Mouse (Mus musculus): ENCODE data around the gene Mvd. TPM values are rescaled to one million over a fixed set of nuclear protein-coding genes. Genes with fewer than 3 reads are reported as not detected.

The Mvd gene
- polyA plus RNA-seq, 1 experiment from 2014 or later: 48.2 TPM

GRCm38 (mm10) chr8:122415554-122415953, 27.7 kb downstream of the Mvd start:
- no peak overlapping the region for H3K4me2 ChIP-seq
- H3K9ac ChIP-seq: no peak overlapping the region
- H3K27ac ChIP-seq: no peak overlapping the region
- no peaks in the 10 kb centered on the region for H3K9me3 ChIP-seq
- no peaks in the 10 kb centered on the region for H3K4me1 ChIP-seq (replicated peaks)
- WGBS: 95% methylated on average over 6 of the region's 6 CpGs
- H3K27me3 ChIP-seq: no peaks in the 10 kb centered on the region
- H3K4me3 ChIP-seq: no peak overlapping the region
- H3K36me3 ChIP-seq: peaks cover 90% of the 10 kb centered on the region
- ATAC-seq (ENCODE audit: low FRiP score): no peak

GRCm38 (mm10) chr8:122414311-122414710, 28.9 kb downstream of the Mvd start:
- Histone ChIP-seq H3K4me2 (no peak overlapping the region), H3K9ac (no peak overlapping the region), H3K9me3 (no peaks in the 10 kb centered on the region), H3K4me1 (replicated peaks) (no peaks in the 10 kb centered on the region), H3K27me3 (no peaks in the 10 kb centered on the region), H3K27ac (no peak overlapping the region), H3K36me3 (peaks cover 97% of the 10 kb centered on the region), H3K4me3 (no peak overlapping the region)
- WGBS: 85% methylated on average over 9 of the region's 9 CpGs
- ATAC-seq (ENCODE audit: low FRiP score): no peak

- no peak overlapping the region for H3K27ac ChIP-seq
- ATAC-seq (ENCODE audit: low FRiP score): no peak
- no peak overlapping the region for H3K4me3 ChIP-seq
- 94% methylated on average over 7 of the region's 7 CpGs for WGBS
- H3K4me1 ChIP-seq (replicated peaks): no peaks in the 10 kb centered on the region
- no peaks in the 10 kb centered on the region for H3K9me3 ChIP-seq
- no peaks in the 10 kb centered on the region for H3K27me3 ChIP-seq
- no peak overlapping the region for H3K9ac ChIP-seq
- peaks cover 99% of the 10 kb centered on the region for H3K36me3 ChIP-seq
- no peak overlapping the region for H3K4me2 ChIP-seq
Measured at GRCm38 (mm10) chr8:122407678-122408077, 35.5 kb downstream of the Mvd start.

GRCm38 (mm10) chr8:122405146-122405805, 37.9 kb downstream of the Mvd start:
- Histone ChIP-seq H3K4me1 (replicated peaks) (no peaks in the 10 kb centered on the region), H3K27me3 (no peaks in the 10 kb centered on the region), H3K9me3 (no peaks in the 10 kb centered on the region), H3K4me2 (no peak overlapping the region), H3K4me3 (no peak overlapping the region), H3K27ac (no peak overlapping the region), H3K9ac (no peak overlapping the region), H3K36me3 (peaks cover 99% of the 10 kb centered on the region)
- no peak for ATAC-seq (ENCODE audit: low FRiP score)
- 95% methylated on average over 9 of the region's 9 CpGs for WGBS

- peaks cover 91% of the 10 kb centered on the region for H3K36me3 ChIP-seq
- H3K4me1 ChIP-seq (replicated peaks): no peaks in the 10 kb centered on the region
- H3K4me2 ChIP-seq: no peak overlapping the region
- no peak for ATAC-seq (ENCODE audit: low FRiP score)
- no peaks in the 10 kb centered on the region for H3K9me3 ChIP-seq
- H3K27ac ChIP-seq: no peak overlapping the region
- H3K4me3 ChIP-seq: no peak overlapping the region
- no peaks in the 10 kb centered on the region for H3K27me3 ChIP-seq
- no peak overlapping the region for H3K9ac ChIP-seq
- WGBS: 94% methylated on average over 9 of the region's 9 CpGs
Measured at GRCm38 (mm10) chr8:122398186-122398585, 45.0 kb downstream of the Mvd start.

GRCm38 (mm10) chr8:122395291-122395690, 47.9 kb downstream of the Mvd start:
- Histone ChIP-seq H3K4me1 (replicated peaks) (no peaks in the 10 kb centered on the region), H3K4me3 (no peak overlapping the region), H3K36me3 (peaks cover 86% of the 10 kb centered on the region), H3K9me3 (no peaks in the 10 kb centered on the region), H3K9ac (no peak overlapping the region), H3K27ac (no peak overlapping the region), H3K4me2 (no peak overlapping the region), H3K27me3 (no peaks in the 10 kb centered on the region)
- 80% methylated on average over 6 of the region's 6 CpGs for WGBS
- no peak for ATAC-seq (ENCODE audit: low FRiP score)

GRCm38 (mm10) chr8:122393717-122394116, 49.5 kb downstream of the Mvd start:
- no peak overlapping the region for H3K9ac ChIP-seq
- H3K4me1 ChIP-seq (replicated peaks): no peaks in the 10 kb centered on the region
- no peak for ATAC-seq (ENCODE audit: low FRiP score)
- no peak overlapping the region for H3K4me2 ChIP-seq
- peaks cover 83% of the 10 kb centered on the region for H3K36me3 ChIP-seq
- H3K27me3 ChIP-seq: no peaks in the 10 kb centered on the region
- no peaks in the 10 kb centered on the region for H3K9me3 ChIP-seq
- H3K27ac ChIP-seq: no peak overlapping the region
- no peak overlapping the region for H3K4me3 ChIP-seq

- no peak overlapping the region for H3K4me3 ChIP-seq
- peaks cover 90% of the 10 kb centered on the region for H3K36me3 ChIP-seq
- no peak overlapping the region for H3K27ac ChIP-seq
- no peak overlapping the region for H3K4me2 ChIP-seq
- no peaks in the 10 kb centered on the region for H3K4me1 ChIP-seq (replicated peaks)
- H3K27me3 ChIP-seq: no peaks in the 10 kb centered on the region
- no peak for ATAC-seq (ENCODE audit: low FRiP score)
- H3K9me3 ChIP-seq: no peaks in the 10 kb centered on the region
- 90% methylated on average over 3 of the region's 3 CpGs for WGBS
- H3K9ac ChIP-seq: no peak overlapping the region
Measured at GRCm38 (mm10) chr8:122390758-122391157, 52.5 kb downstream of the Mvd start.

- 89% methylated on average over 3 of the region's 3 CpGs for WGBS
- Histone ChIP-seq H3K36me3 (peaks cover 91% of the 10 kb centered on the region), H3K4me1 (replicated peaks) (no peaks in the 10 kb centered on the region), H3K27me3 (no peaks in the 10 kb centered on the region), H3K4me2 (no peak overlapping the region), H3K4me3 (no peak overlapping the region), H3K9ac (no peak overlapping the region), H3K9me3 (no peaks in the 10 kb centered on the region), H3K27ac (no peak overlapping the region)
- ATAC-seq (ENCODE audit: low FRiP score): no peak
Measured at GRCm38 (mm10) chr8:122389357-122389756, 53.9 kb downstream of the Mvd start.

Small RNA genes lying within 50 kb of the gene (microRNA-seq; reads per million reads assigned to microRNA genes)
- gene Gm24366: not detected

Other genes starting within 250 kb of the Mvd start
- gene Zfpm1, start 161.3 kb downstream of the Mvd start, polyA plus RNA-seq (2015; fragmentation: Nextera tagmentation; extraction: Ambion mirVana): 1.4 and 1.5 TPM in 2 replicates
- not detected in 2 replicates for gene Trhr2, start 82.7 kb downstream of the Mvd start, polyA plus RNA-seq (2015; fragmentation: Nextera tagmentation; extraction: Ambion mirVana)
- 38.0 and 38.5 TPM in 2 replicates for gene Zc3h18, start 66.8 kb downstream of the Mvd start, polyA plus RNA-seq (2015; fragmentation: Nextera tagmentation; extraction: Ambion mirVana)
- 0.28 TPM in 1 of 2 replicates, not detected in the other for gene Il17c, start 21.4 kb downstream of the Mvd start, polyA plus RNA-seq (2015; fragmentation: Nextera tagmentation; extraction: Ambion mirVana)
- 42.7 and 46.2 TPM in 2 replicates for gene Cyba, start 10.5 kb downstream of the Mvd start, polyA plus RNA-seq (2015; fragmentation: Nextera tagmentation; extraction: Ambion mirVana)
- gene Snai3, start 17.3 kb upstream of the Mvd start, polyA plus RNA-seq (2015; fragmentation: Nextera tagmentation; extraction: Ambion mirVana): not detected in 2 replicates
- 37.1 and 37.9 TPM in 2 replicates for gene Rnf166, start 32.6 kb upstream of the Mvd start, polyA plus RNA-seq (2015; fragmentation: Nextera tagmentation; extraction: Ambion mirVana)
- gene Ctu2, start 32.7 kb upstream of the Mvd start, polyA plus RNA-seq (2015; fragmentation: Nextera tagmentation; extraction: Ambion mirVana): 69.2 and 69.6 TPM in 2 replicates
- 2.5 and 3.2 TPM in 2 replicates for gene Piezo1, start 107.9 kb upstream of the Mvd start, polyA plus RNA-seq (2015; fragmentation: Nextera tagmentation; extraction: Ambion mirVana)
- gene Cdt1, start 124.6 kb upstream of the Mvd start, polyA plus RNA-seq (2015; fragmentation: Nextera tagmentation; extraction: Ambion mirVana): 9.9 and 10.4 TPM in 2 replicates
- 153 and 157 TPM in 2 replicates for gene Aprt, start 133.5 kb upstream of the Mvd start, polyA plus RNA-seq (2015; fragmentation: Nextera tagmentation; extraction: Ambion mirVana)
- 5.4 and 6.1 TPM in 2 replicates for gene Galns, start 168.0 kb upstream of the Mvd start, polyA plus RNA-seq (2015; fragmentation: Nextera tagmentation; extraction: Ambion mirVana)
- 98.9 and 101 TPM in 2 replicates for gene Trappc2l, start 168.2 kb upstream of the Mvd start, polyA plus RNA-seq (2015; fragmentation: Nextera tagmentation; extraction: Ambion mirVana)
- gene Pabpn1l, start 179.3 kb upstream of the Mvd start, polyA plus RNA-seq (2015; fragmentation: Nextera tagmentation; extraction: Ambion mirVana): not detected in 2 replicates